Mouse (Mus musculus) brown adipose tissue, adult 24 weeks (tissue): ENCODE measurements around the gene Zfp111. TPM values are rescaled to one million over a fixed set of nuclear protein-coding genes. Genes with fewer than 3 reads are reported as not detected.

Experiments used
- H3K27ac ChIP-seq: fragments of 200-500 bp; replicated peaks from 2 replicates; pipeline ENCODE4 v1.5.1; 2012; ENCODE audit warnings: low read depth, mild to moderate bottlenecking, low read length
- H3K4me1 ChIP-seq: fragments of 200-500 bp; 2 replicates; pipeline ENCODE4 v1.6.1; 2012; ENCODE audit warnings: low read length, mixed read lengths; ENCODE audit not compliant: control insufficient read depth, insufficient read depth, insufficient read length
- H3K4me3 ChIP-seq: fragments of 200-500 bp; 2 replicates; pipeline ENCODE4 v1.5.1; 2012; ENCODE audit warnings: low read depth, mild to moderate bottlenecking, low read length, moderate library complexity; ENCODE audit not compliant: insufficient read depth
- polyA plus RNA-seq: library from polyadenylated mRNA; stranded (reverse); fragments of >200 nt; gene quantifications from 2 replicates; pipeline ENCODE4 v1.2.4, GENCODE M21; 2012; ENCODE audit not compliant: missing spikeins, insufficient read depth, insufficient read length

The Zfp111 gene
- polyA plus RNA-seq, 1 experiment = 1.5 TPM

GRCm38 (mm10) chr7:24188901-24189570, 22.2 kb downstream of the Zfp111 start:
- Histone ChIP-seq H3K4me1 (no peaks in the 10 kb centered on the region), H3K4me3 (no peak overlapping the region), H3K27ac (no peak overlapping the region)

- H3K4me3 ChIP-seq = no peak overlapping the region
- H3K4me1 ChIP-seq = no peaks in the 10 kb centered on the region
- no peak overlapping the region for H3K27ac ChIP-seq
These were observed 23.6 kb downstream of the Zfp111 start for GRCm38 (mm10) chr7:24187611-24188010.

- peak overlapping the region; percentile 55 for H3K4me3 ChIP-seq
These were observed 35.9 kb downstream of the Zfp111 start for GRCm38 (mm10) chr7:24175337-24175711.

GRCm38 (mm10) chr7:24174618-24175336, 36.5 kb downstream of the Zfp111 start, which contains the start of gene Zfp114:
Gene Zfp114 (plus strand): TSS chr7:24175060.
- peak within 1 kb of the TSS; percentile 55 for H3K4me3 ChIP-seq

More at GRCm38 (mm10) chr7:24175337-24175711, 35.9 kb downstream of the Zfp111 start:
- Histone ChIP-seq H3K27ac (no peak overlapping the region), H3K4me1 (no peaks in the 10 kb centered on the region; the same call in 1 of the 2 replicates)

GRCm38 (mm10) chr7:24172191-24172590, 39.1 kb downstream of the Zfp111 start:
- no peaks in the 10 kb centered on the region; the same call in 1 of the 2 replicates for H3K4me1 ChIP-seq
- no peak overlapping the region for H3K4me3 ChIP-seq
- no peak overlapping the region for H3K27ac ChIP-seq

More at GRCm38 (mm10) chr7:24174618-24175336, 36.5 kb downstream of the Zfp111 start, which contains the start of gene Zfp114:
- Histone ChIP-seq H3K4me1 (no peaks in the 10 kb centered on the region; the same call in 1 of the 2 replicates), H3K27ac (no peak within 1 kb of the TSS)

- Histone ChIP-seq H3K27ac (no peak overlapping the region), H3K4me3 (no peak overlapping the region), H3K4me1 (no peaks in the 10 kb centered on the region)
These were observed 58.0 kb downstream of the Zfp111 start for GRCm38 (mm10) chr7:24153272-24153671.

Other genes starting within 250 kb of the Zfp111 start
- gene Vmn1r181, start 236.8 kb downstream of the Zfp111 start, polyA plus RNA-seq = not detected in 2 replicates
- gene V1rd19, start 209.8 kb downstream of the Zfp111 start, polyA plus RNA-seq = not detected in 2 replicates
- gene Vmn1r183, start 158.2 kb downstream of the Zfp111 start, polyA plus RNA-seq = not detected in 2 replicates
- gene Zfp180, start 129.5 kb downstream of the Zfp111 start, polyA plus RNA-seq = 11.1 and 11.7 TPM in 2 replicates
- gene Zfp112, start 99.1 kb downstream of the Zfp111 start, polyA plus RNA-seq = 1.4 and 1.5 TPM in 2 replicates
- 2.4 and 4.4 TPM in 2 replicates for gene Zfp235, start 77.3 kb downstream of the Zfp111 start, polyA plus RNA-seq
- gene Zfp114, start 36.4 kb downstream of the Zfp111 start, polyA plus RNA-seq = not detected in 2 replicates
- gene Zfp109, start 26.1 kb upstream of the Zfp111 start, polyA plus RNA-seq = 0.46 TPM in 1 of 2 replicates, not detected in the other
- gene Zfp108, start 43.4 kb upstream of the Zfp111 start, polyA plus RNA-seq = 0.88 and 1.8 TPM in 2 replicates
- 1.4 and 4.4 TPM in 2 replicates for gene Zfp93, start 59.0 kb upstream of the Zfp111 start, polyA plus RNA-seq
- 1.5 and 2.0 TPM in 2 replicates for gene Zfp61, start 89.8 kb upstream of the Zfp111 start, polyA plus RNA-seq
- gene Zfp94, start 105.2 kb upstream of the Zfp111 start, polyA plus RNA-seq = 3.8 and 4.5 TPM in 2 replicates
- gene Tescl, start 122.5 kb upstream of the Zfp111 start, polyA plus RNA-seq = not detected in 2 replicates
- not detected in 2 replicates for gene Lypd5, start 137.8 kb upstream of the Zfp111 start, polyA plus RNA-seq
- not detected in 2 replicates for gene Kcnn4, start 158.8 kb upstream of the Zfp111 start, polyA plus RNA-seq
- 6.1 and 8.2 TPM in 2 replicates for gene Smg9, start 188.2 kb upstream of the Zfp111 start, polyA plus RNA-seq
- not detected in 2 replicates for gene Irgc1, start 240.9 kb upstream of the Zfp111 start, polyA plus RNA-seq